Mouse (Mus musculus) layer of hippocampus, adult 11-12 months (tissue): ENCODE measurements around the gene Gpn2.

ENCODE experiments used
- DNase-seq: peaks from one replicate; pipeline ENCODE4 v3.0.0; 2022; ENCODE audit warnings: low spot score

Gpn2 gene

DNA sequence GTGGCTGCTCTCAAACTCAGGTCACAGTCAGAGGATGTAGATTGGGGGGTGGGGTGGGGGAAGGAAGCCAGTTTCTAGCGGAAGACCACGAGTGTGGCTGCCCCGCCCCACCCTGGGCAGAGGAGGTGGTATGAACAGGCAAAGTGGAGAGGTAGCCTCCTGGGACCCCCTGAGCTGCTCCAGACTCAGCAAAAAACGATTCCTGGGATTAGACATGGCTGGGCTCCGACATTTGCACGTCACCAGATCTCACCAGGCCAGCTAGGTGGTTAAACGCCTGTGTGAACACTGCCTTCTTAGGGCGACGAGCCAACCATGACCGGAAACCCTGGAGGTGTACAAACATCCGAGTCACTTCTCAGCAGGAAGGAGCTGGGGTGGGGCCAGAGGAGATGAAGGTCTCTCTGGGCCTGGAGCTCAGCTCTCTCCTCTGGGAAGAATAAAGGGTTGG, 41.5 kb downstream of the Gpn2 start:
- DNase-seq = no peak

DNA sequence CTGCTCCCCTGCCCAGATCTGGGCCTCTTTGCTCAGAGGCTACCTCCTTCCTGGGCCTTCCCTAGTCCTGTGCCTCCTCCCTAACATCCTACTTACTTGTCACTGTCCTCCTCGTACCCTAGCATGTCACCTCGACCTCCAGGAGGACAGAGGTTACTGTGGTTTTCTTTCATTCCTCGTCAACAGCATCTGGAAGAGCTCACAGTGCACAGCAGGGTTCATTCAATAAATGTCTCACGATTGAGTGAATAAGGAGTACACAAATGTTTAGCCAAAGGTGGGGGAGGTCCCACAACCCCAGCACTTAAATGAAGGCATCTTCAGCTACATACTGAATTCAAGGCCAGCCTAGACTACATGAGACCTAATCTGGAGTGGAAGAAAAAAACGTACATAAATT, 42.1 kb downstream of the Gpn2 start:
- DNase-seq = no peak

DNA sequence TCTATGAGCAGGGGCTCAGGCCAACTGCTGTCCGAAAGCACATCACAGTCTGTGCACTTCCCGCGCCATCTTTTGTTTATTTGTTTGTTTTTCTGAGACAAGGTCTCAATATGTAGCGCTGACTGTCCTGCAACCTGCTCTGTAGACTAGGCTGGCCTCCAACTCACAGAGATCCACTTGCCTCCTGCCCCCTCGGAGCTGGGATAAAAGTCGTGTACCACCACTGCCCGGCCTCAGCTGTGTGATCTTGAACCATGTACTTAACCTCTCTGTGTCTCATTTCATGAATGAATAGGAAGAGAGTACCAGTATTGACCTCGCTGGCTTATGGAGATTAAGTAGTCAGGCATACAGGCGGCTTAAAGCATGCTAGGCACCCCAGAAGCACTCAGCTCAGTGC, 42.5 kb downstream of the Gpn2 start:
- no peak for DNase-seq

DNA sequence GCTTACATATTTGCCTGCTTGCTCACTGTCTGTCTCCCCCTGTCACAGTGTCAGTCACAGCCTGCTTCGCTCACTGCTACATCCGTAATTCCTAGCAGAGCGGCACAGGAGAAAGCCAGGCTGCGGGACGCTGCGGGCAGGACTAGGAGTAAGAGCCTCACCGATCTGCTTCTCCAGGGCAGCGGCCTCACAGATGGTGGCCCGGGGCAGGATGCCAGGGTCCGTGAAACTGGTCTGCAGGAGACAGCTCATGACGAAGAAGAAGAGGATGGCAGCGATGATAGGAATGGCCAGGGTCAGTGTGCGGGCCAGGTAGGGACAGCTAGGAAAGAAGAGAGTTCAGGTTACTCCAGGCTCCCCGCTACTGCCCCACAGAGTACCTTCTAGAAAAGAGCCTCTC, 42.9 kb downstream of the Gpn2 start:
- DNase-seq = no peak

DNA sequence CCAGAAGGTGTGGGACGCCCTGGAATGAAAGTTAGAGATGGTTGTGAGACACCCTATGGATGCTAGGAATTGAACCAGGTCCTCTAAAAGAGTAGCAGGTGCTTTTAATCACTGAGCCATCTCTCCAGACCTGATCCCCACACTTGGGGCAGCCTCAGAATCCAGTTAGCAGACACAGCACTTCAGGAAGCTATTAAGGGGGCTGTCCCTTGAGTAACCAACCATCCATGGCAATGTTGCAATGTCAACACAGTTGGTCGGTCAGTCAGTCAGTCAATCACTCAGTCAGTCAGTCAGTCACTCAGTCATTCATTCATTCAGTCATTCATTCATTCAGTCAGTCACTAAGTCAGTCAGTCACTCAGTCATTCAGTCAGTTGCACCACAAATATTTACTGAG, 44.4 kb downstream of the Gpn2 start:
- DNase-seq = no peak

DNA sequence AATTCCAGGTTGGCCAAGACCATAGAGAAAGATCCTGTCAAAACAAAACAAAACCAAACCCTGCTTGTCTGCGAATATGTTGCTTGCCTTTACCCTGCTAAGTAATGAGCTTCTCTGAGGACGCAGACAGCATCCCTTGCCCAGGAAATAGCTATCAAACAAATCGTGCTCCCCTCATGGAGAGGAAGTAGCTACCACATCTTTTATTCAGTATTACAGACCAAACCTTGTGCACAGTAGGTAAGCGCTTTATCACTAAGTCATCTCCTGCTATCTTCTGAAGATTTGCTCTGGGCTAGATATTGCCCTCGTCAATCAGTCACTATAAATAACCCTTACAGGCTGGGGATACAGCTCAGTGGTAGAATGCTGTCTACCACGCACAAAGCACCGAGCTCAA, 45.0 kb downstream of the Gpn2 start:
- DNase-seq = no peak

DNA sequence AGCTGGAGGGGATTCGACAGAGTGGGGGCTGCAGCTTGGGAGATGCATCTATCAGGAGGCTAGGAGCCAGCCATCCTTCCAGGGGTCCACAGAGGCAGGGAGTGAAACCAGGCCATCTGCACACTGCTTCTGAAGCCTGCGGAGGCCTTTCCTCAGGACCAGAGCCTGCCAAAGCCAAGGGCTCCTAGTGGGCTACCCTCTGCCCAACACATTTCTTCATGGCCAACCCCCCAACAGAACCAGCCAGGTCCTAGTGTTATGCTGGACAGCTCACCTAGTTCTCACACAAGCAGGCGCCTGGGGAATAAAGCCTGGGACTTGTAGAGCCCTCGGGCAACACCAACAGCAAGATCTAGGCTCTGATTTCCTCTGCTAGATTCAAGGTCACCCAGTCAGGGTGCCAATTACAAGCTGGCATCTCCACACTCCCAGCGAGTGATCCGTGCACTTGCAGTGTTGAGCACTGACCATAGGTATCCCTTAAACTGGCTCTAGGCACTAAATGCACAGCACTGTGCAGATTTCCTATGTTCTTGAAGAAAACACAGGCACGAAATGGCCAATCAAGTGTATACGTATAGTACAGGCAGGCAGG, 46.3 kb downstream of the Gpn2 start:
- DNase-seq = no peak

DNA sequence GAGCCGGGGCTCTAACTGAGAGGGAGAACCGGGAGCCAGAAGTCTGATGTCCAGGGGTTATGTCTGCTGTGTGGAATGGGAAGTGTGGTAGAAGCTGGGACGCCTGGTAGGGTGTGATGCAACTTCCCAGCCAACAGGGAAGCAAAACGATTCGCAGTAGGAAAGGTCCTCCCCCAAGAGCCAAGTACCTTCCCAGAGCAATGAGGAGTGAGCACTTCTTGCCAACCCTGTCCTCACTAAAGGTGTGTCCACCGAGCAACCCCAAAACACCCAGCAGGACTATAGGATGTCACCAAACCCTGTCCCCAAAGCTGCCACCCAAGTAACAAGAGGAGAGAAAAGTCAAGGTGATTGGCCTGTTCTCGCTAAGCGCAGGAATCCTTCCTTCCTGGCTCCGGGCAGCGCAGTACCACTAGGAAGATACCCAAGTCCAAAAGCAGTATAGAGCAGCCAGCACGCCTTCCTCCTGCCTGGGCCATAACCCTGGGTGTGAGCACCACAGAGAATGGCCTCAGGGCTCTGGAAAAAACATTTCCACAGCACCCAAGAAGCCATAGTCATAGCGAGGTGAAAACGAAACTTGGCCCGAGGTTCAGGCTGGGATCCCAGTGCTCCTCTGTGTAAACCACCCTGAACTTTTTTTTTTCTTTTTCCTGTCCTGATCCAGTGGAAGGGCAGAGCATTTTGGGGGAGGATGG, 47.1 kb downstream of the Gpn2 start:
- DNase-seq = no peak

DNA sequence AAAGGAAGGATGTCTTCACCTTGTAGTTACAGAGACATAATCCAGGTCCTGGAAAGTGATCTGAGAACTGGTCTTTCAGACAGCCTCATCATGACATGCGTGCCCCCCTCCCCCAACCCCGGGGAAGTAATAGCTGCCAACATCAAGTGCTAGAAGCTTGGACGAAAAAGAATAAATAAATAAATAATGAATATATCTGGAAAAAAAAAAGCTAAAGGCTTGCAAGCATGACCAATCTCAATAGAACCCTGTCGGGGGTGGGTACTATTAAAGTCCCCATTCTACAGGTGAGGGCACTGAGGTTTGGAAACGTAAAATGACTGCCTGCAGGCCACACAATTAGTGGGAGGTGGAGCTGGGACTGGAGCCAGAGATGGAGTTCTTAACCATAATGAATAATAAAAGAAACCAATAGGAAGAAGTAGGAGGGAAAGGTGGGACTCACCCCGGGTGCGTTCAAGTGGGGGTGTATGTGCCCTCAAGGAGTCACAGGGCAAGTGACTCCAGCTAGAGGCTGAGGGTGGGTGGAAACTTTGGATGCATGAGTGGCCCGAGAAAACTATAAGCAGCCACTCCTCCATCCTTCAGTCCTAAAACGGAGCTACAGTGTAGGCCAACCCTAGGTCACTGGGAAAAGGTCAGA, 47.7 kb downstream of the Gpn2 start:
- DNase-seq = no peak

DNA sequence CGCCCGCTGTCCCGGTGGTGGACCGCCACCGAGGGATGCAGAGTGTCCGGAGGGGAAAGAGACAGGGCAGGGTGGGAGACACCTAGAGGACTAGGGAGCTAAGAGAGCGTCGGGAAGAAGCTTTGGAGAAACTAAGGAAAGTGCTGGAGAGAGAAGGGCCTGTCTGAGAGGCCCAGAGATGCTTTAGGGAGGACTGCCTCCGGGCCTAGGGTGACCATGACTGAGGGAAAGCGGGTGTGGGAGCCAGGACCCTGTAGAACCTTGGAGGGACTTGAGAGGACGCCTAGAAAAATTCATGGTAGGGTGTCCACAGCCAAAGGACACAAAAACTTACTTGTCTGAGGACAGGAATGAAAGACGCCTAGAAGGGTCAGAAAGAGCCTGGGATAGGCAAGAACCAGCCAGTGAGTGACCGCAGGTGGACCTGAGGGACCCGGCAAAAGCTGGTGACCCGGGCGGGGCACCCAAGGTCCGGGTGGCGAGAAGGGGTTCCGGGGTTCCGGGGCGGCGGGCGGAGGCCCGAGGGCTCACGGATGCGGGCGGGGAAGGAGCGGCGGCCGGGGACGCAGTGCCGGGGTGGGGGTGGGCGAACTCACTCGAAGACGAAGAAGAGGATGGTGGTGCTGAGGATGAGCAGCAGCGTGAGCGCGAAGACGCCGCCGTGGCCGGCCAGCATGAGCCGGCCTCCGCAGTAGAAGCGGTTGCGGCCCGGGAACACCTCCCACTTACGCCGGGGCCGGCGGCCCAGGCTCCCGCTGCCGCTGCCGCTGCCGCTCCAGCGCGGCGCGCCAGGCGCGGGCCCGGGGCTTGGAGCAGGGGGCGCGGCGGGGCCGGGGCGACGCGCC, 48.5 kb downstream of the Gpn2 start:
- DNase-seq = no peak

DNA sequence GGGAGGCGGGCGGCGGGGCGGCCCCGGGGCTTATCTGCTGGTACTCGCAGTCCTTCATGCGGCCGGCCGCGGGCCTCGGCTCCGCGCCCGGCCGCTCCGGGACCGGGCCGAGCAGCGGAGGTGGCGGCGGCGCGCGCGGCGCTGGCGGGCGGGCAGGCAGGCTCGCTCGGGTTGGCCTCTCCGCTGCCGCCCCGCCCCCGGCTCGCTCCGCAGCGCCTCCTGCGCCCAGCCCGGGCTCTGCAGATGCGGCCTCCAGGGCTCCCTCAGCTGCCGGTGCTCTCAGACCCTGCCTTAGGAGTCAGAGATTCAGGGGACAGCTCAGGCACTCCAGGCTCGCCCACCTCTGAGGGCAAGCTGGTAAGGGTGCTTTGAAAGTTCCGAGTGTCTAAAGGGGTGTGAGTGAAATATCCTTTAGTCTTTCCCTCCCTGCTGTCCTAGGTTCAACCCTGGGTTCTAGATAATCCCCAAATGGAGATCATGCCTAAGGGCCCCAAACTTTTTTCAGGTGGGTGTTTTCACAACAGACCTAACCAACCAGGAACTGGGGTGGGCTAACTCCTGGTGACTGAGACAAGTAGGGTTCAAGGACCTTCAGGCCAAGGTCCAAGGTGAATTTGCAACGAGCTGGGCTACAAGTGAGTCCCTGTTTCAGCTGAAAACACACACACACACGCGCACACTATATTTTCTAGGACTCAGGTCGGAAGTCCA, 49.3 kb downstream of the Gpn2 start:
- peak; percentile 89 for DNase-seq

DNA sequence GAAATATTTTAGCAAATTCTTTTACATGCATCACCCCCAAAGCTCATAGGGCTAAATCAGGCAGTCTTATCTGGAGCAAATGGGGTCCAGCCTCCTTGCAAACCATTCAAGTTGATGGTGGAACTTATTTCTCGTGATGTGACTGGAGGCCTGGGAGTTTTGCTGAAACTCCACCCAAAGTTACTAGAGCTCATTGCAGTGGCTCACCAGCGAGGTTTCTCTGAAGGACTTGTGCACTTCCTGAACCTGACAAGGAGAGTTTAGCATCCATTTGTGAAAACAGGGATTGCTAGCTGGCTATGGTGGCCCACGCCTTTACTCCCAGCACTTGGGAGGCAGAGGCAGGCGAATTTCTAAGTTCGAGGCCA, 49.9 kb downstream of the Gpn2 start:
- DNase-seq = no peak
